Mouse (Mus musculus) CH12.LX (cell line): ENCODE measurements at regions not wholly inside any gene's neighbourhood (a gene's known extent, or its start where the extent isn't known, plus 50 kb on each side); places are given as distances from the start of the nearest gene placed in this dataset.

ENCODE experiments used
- DNase-seq: peaks from one replicate; pipeline ENCODE4 v3.0.0-alpha.2; 2013; ENCODE audit errors: extremely low read depth
- H3K27ac ChIP-seq: 2 replicates; pipeline ENCODE4 v1.5.1; 2012; ENCODE audit warnings: low read depth, mild to moderate bottlenecking, control low read depth, moderate library complexity; ENCODE audit not compliant: insufficient read depth
- H3K27me3 ChIP-seq: replicated peaks from 2 replicates; pipeline ENCODE3; 2012; ENCODE audit warnings: inconsistent platforms
- H3K36me3 ChIP-seq, 2 experiments: replicated peaks in 1 of 2; 2 replicates each; pipeline versions ENCODE3 to v1.6.1; 2012; ENCODE audit warnings: inconsistent platforms in 1 of 2, low read length in 1 of 2, mild to moderate bottlenecking in 1 of 2, mixed read lengths in 1 of 2, moderate library complexity in 1 of 2; ENCODE audit not compliant: control insufficient read depth in 1 of 2, insufficient read depth in 1 of 2
- H3K4me1 ChIP-seq, 2 experiments: 2 replicates each; pipeline ENCODE4 v1.6.1; 2012; ENCODE audit warnings: inconsistent platforms in 1 of 2, moderate library complexity in 1 of 2; ENCODE audit not compliant: insufficient read depth in 2 of 2, control insufficient read depth in 1 of 2
- H3K4me2 ChIP-seq: 2 replicates; pipeline ENCODE4 v1.6.1; 2012; ENCODE audit warnings: low read depth, mild to moderate bottlenecking, control low read depth; ENCODE audit not compliant: poor library complexity, insufficient read depth, severe bottlenecking
- H3K4me3 ChIP-seq, 3 experiments: fragments of 150-350 bp in 1 of 3; sonication (generic) in 1 of 3; replicated peaks in 1 of 3; 2 replicates each; pipeline versions ENCODE3 to v1.5.1; 2011 to 2012; ENCODE audit warnings: low read depth in 2 of 3, low read length in 2 of 3, mild to moderate bottlenecking in 2 of 3, moderate library complexity in 2 of 3, control low read depth in 1 of 3, improper control_type of control experiment in 1 of 3, inconsistent platforms in 1 of 3, mixed read lengths in 1 of 3; ENCODE audit not compliant: poor library complexity in 1 of 3
- H3K79me2 ChIP-seq: replicated peaks from 2 replicates; pipeline ENCODE4 v1.6.1; 2012; ENCODE audit warnings: mild to moderate bottlenecking, moderate library complexity; ENCODE audit not compliant: control insufficient read depth, poor library complexity, insufficient read depth, severe bottlenecking; ENCODE audit errors: extremely low read depth
- H3K9ac ChIP-seq: 2 replicates; pipeline ENCODE4 v1.6.1; 2012; ENCODE audit warnings: low read depth, mild to moderate bottlenecking, control low read depth, moderate library complexity; ENCODE audit not compliant: insufficient read depth
- H3K9me3 ChIP-seq: replicated peaks from 2 replicates; pipeline ENCODE3; 2012; ENCODE audit warnings: low read length, inconsistent platforms, mixed read lengths
- BHLHE40 ChIP-seq: IDR thresholded peaks from 2 replicates; pipeline ENCODE4 v1.6.1; 2011; ENCODE audit warnings: mild to moderate bottlenecking, low read depth, low read length, improper control_type of control experiment
- CTCF ChIP-seq, 2 experiments: IDR thresholded peaks in 1 of 2; conservative IDR thresholded peaks in 1 of 2; 2 replicates each; pipeline ENCODE4 v1.5.1; 2011 to 2012; ENCODE audit warnings: low read depth in 2 of 2, low read length in 2 of 2, improper control_type of control experiment in 1 of 2, inconsistent platforms in 1 of 2, mild to moderate bottlenecking in 1 of 2, moderate library complexity in 1 of 2
- ELF1 ChIP-seq: IDR thresholded peaks from 2 replicates; pipeline ENCODE4 v1.6.1; 2014; ENCODE audit warnings: low read depth, mild to moderate bottlenecking, inconsistent platforms, low read length, improper control_type of control experiment
- ETS1 ChIP-seq: conservative IDR thresholded peaks from 2 replicates; pipeline ENCODE4 v1.6.1; 2012; ENCODE audit warnings: low read depth, mild to moderate bottlenecking, inconsistent platforms, low read length, improper control_type of control experiment, moderate library complexity
- HCFC1 ChIP-seq: IDR thresholded peaks from 2 replicates; pipeline ENCODE4 v1.6.1; 2012; ENCODE audit warnings: low read depth, mild to moderate bottlenecking, inconsistent platforms, low read length, improper control_type of control experiment
- IRF4 ChIP-seq: IDR thresholded peaks from 2 replicates; pipeline ENCODE4 v1.6.1; 2014; ENCODE audit warnings: low read depth, mild to moderate bottlenecking, inconsistent platforms, low read length, improper control_type of control experiment
- JUND ChIP-seq: conservative IDR thresholded peaks from 2 replicates; pipeline ENCODE4 v1.6.1; 2011; ENCODE audit warnings: low read depth, low read length, improper control_type of control experiment
- MAFK ChIP-seq: IDR thresholded peaks from 2 replicates; pipeline ENCODE4 v1.6.1; 2011; ENCODE audit warnings: low read length, improper control_type of control experiment; ENCODE audit not compliant: insufficient replicate concordance
- MAZ ChIP-seq: IDR thresholded peaks from 2 replicates; pipeline ENCODE4 v1.6.1; 2012; ENCODE audit warnings: low read depth, mild to moderate bottlenecking, inconsistent platforms, low read length, improper control_type of control experiment, moderate library complexity
- MEF2A ChIP-seq: IDR thresholded peaks from 2 replicates; pipeline ENCODE4 v1.6.1; 2014; ENCODE audit warnings: low read depth, mild to moderate bottlenecking, inconsistent platforms, low read length, improper control_type of control experiment, borderline replicate concordance
- MYC ChIP-seq: IDR thresholded peaks from 2 replicates; pipeline ENCODE4 v1.6.1; 2011; ENCODE audit warnings: low read depth, mild to moderate bottlenecking, improper control_type of control experiment, low read length
- NELFE ChIP-seq: IDR thresholded peaks from 2 replicates; pipeline ENCODE4 v1.6.1; 2011; ENCODE audit warnings: low read depth, low read length, improper control_type of control experiment
- NRF1 ChIP-seq: IDR thresholded peaks from 2 replicates; pipeline ENCODE4 v1.6.1; 2014; ENCODE audit warnings: low read depth, mild to moderate bottlenecking, inconsistent platforms, low read length, improper control_type of control experiment, moderate library complexity
- PAX5 ChIP-seq: IDR thresholded peaks from 2 replicates; pipeline ENCODE4 v1.6.1; 2012; ENCODE audit warnings: low read length, inconsistent platforms, mixed read lengths
- POLR2A ChIP-seq: IDR thresholded peaks from 2 replicates; pipeline ENCODE4 v1.6.1; 2011; ENCODE audit warnings: low read depth, mild to moderate bottlenecking, improper control_type of control experiment, low read length
- POLR2AphosphoS2 ChIP-seq: IDR thresholded peaks from 2 replicates; pipeline ENCODE4 v1.6.1; 2011; ENCODE audit warnings: low read depth, low read length, improper control_type of control experiment
- RAD21 ChIP-seq: IDR thresholded peaks from 2 replicates; pipeline ENCODE4 v1.6.1; 2011; ENCODE audit warnings: low read depth, mild to moderate bottlenecking, low read length, improper control_type of control experiment, moderate library complexity
- RCOR1 ChIP-seq: conservative IDR thresholded peaks from 2 replicates; pipeline ENCODE4 v1.6.1; 2012; ENCODE audit warnings: low read depth, mild to moderate bottlenecking, inconsistent platforms, low read length, improper control_type of control experiment
- SIN3A ChIP-seq: IDR thresholded peaks from 2 replicates; pipeline ENCODE4 v1.6.1; 2012; ENCODE audit warnings: low read length, improper control_type of control experiment, inconsistent platforms
- SMC3 ChIP-seq: IDR thresholded peaks from 2 replicates; pipeline ENCODE4 v1.6.1; 2011; ENCODE audit warnings: low read depth, low read length, improper control_type of control experiment
- TCF12 ChIP-seq: IDR thresholded peaks from 2 replicates; pipeline ENCODE4 v1.6.1; 2014; ENCODE audit warnings: low read depth, mild to moderate bottlenecking, inconsistent platforms, low read length, improper control_type of control experiment
- UBTF ChIP-seq: IDR thresholded peaks from 2 replicates; pipeline ENCODE4 v1.6.1; 2012; ENCODE audit warnings: low read depth, mild to moderate bottlenecking, inconsistent platforms, low read length, improper control_type of control experiment, moderate library complexity
- USF1 ChIP-seq: IDR thresholded peaks from 2 replicates; pipeline ENCODE4 v1.6.1; 2014; ENCODE audit warnings: low read depth, mild to moderate bottlenecking, inconsistent platforms, low read length, improper control_type of control experiment
- ZC3H11A ChIP-seq: IDR thresholded peaks from 2 replicates; pipeline ENCODE4 v1.6.1; 2012; ENCODE audit warnings: low read depth, mild to moderate bottlenecking, inconsistent platforms, low read length, improper control_type of control experiment
- dilution Hi-C: fragments of 300-500 bp; cut with MboI; formaldehyde crosslinking; loops from 2 replicates; pipeline ENCODE4 v1.14.3; 2020; ENCODE audit warnings: low sequenced_read_pairs; ENCODE audit not compliant: extremely low pct_unique_long_range_greater_than_20kb, extremely low pct_ligation_motif_present
- in situ Hi-C: fragments of 300-500 bp; cut with MboI; formaldehyde crosslinking; loops from 3 replicates; pipeline ENCODE4 v1.14.3; 2019; ENCODE audit warnings: low sequenced_read_pairs, low pct_ligation_motif_present, low pct_unique_long_range_greater_than_20kb, mixed read lengths

- H3K4me3 ChIP-seq, result no peak overlapping the region
- H3K9me3 ChIP-seq, result no peaks in the 10 kb centered on the region
- H3K27ac ChIP-seq, result no peak overlapping the region
- no peaks in the 10 kb centered on the region for H3K79me2 ChIP-seq
- no peak overlapping the region; the same call in 1 of the 2 replicates for H3K9ac ChIP-seq
- dilution Hi-C loops (no loop called here), in situ Hi-C loops (loop anchor here (5.0 kb wide), 1 partner anchor 101 kb away; no protein-coding TSS in a partner anchor)
- H3K36me3 ChIP-seq, result no peaks in the 10 kb centered on the region
- peak overlapping the region; percentile 61; the same call in 1 of the 2 replicates for H3K4me2 ChIP-seq
- H3K27me3 ChIP-seq, result no peaks in the 10 kb centered on the region
- TF ChIP-seq ETS1 (no peak), RAD21 (peak; percentile 100), UBTF (no peak), PAX5 (no peak), RCOR1 (0 out of 2 replicates have a peak, but pooled peaks have one; percentile 8), ELF1 (no peak; the same call in 1 of the 2 replicates), NELFE (peak; percentile 95; the same call in 1 of the 2 replicates), TCF12 (peak; percentile 37; the same call in 1 of the 2 replicates), SMC3 (peak; percentile 99), MEF2A (peak; percentile 45; the same call in 1 of the 2 replicates), POLR2A (no peak), MAZ (peak; percentile 38; the same call in 1 of the 2 replicates), CTCF (conservative IDR thresholded peaks at IDR 0.05 in 1 of 2, IDR thresholded peaks at IDR 0.05 in 1 of 2; ENCODE audit: low read depth in 2 of 2, low read length in 2 of 2) (peak; percentile 97 to 100), USF1 (no peak), IRF4 (peak; percentile 80; the same call in 1 of the 2 replicates), SIN3A (0 out of 2 replicates have a peak, but pooled peaks have one; percentile 43), MAFK (no peak), ZC3H11A (peak; percentile 96), BHLHE40 (no peak), JUND (peak; percentile 58), HCFC1 (peak; percentile 44; the same call in 1 of the 2 replicates), MYC (peak; percentile 72), POLR2AphosphoS2 (no peak), NRF1 (peak; percentile 10; the same call in 1 of the 2 replicates)
- peaks cover 3 to 25% of the 10 kb centered on the region in 2 experiments; a peak in 2 of 4 replicates for H3K4me1 ChIP-seq
- peak; percentile 96 for DNase-seq
These were observed 147.0 kb upstream of the Ppp6c start for GRCm38 (mm10) chr2:39373068-39373779.
